Mouse (Mus musculus) CD4-positive naive resting alpha-beta T cell, adult 57 days (primary cell): ENCODE results near the gene Bicral. TPM values are rescaled to one million over a fixed set of nuclear protein-coding genes. Genes with fewer than 3 reads are reported as not detected.

Experiments used
- total RNA-seq: library from RNA; stranded (reverse); gene quantifications from one replicate; pipeline ENCODE4 v1.2.4, GENCODE M21; 2023

The Bicral gene
- total RNA-seq = 60.7 TPM

DNA sequence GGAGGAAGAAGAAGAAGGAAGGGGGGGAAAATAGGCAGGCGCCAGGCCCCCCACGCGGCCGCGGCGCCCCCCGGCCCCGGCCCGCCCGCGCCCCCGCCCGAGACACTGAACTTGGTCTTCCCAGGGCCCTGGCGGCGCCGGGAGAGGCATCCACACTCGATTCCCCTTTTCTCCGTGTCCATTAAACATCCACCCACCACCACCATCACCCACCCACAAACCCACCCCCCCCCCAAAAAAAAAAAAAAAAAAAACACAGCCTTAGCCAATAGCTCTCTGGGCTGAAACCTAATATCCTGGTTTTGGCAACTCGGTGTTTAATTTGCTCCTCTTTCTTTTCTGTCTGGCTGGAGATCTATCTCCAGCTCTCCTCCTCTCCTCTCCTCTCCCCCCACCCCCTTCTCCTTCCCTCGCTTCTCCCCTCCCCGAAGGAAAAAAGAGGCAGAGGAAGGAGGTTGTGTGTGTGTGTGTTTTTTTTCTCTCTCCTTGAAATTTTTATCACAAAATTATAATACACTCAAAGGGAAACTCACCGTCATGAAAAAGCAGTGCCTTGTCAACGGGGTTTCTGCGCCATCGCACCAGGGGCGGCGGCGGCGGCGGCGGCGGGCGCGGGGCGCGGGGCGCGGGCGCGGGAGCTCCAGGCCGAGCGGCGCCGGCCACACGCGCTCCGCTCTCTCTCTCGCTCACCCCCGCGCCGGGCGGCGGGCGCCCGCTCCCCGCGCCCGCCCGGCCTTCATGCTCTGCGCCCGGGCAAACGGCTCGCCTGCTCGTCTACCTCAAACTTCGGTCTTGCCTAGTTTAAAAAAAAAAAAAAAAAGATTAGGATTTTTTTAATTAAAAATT is at the start of gene Bicral:
TSS of gene Bicral (minus strand) at position 580 of the 846 bp plus-strand sequence.

DNA sequence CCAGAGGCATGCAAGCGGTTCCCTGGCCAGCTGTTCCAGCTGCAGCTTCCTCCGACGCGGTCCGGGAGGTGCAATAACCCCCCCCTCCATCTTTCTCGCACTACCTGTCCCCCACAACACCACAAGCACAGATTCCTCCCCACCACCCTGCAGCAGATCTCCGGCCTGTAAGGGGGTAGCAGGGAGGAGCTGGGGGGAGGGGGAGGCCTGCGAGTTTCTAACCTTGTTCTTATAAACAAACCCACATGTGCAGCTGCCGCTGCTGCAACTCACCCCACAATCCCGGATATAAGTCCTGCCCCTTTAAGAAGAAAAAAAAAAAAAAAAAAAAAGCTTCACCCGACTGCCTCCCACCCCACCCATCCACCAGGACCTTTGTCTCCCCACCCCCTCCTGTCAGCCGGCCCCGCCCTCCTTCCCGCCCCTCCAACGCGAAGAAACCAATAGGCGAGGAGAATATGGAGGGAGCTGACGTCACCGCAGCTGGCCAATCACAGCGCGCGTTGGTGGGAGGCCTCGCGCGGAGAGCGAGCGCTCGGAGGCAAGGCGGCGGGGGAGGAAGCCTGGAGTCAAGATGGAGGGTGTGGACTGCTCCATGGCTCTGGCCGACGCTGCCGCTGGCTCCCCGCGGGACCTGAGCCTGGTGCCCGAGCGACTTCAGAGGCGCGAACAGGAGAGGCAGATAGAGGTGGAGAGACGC is 32.0 kb upstream of the Bicral start, which contains the start of gene Tbcc:
TSS of gene Tbcc (plus strand) at position 569 of the 700 bp plus-strand sequence.

DNA sequence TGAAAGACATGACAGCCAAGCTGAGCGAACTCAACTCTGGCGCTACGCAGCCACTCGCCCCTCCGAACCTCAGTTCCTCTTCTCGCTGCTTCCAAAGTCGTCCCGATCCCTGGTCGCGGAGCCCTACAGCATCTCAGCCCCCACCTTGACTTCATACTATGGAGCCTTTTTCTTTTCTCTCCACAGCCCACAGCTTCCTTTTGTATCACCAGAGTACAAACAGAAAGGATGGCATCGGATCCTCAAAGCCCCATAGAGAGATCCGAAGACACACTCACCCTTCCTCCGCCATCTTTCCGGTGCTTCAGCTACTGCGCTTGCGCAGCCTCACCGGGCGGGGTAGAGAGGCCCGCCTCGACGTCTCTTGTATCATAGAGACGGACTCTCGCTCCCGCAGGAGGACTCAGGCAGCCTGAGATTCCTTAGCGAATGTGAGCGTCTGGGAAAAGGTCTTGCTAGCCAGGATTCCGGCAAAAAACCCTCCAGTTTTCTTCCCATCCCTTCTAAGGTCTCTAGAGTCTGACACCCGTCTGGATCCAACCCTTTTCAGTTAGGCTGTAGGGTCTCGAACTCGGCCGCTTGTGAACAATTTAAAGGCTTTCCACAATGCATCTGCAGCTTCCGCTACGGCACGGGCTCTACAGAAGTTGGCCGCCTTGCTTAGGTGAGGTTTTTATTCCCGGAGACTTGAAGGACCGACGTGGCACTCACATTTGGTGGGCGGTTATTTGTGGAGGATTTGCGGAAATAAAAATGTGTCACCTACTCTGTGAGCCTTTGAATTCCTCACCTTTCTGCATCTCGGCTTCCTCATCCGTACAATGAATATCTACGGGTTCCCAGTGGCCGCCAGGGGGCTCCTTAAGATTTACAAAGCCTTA is 75.7 kb downstream of the Bicral start, which contains the start of gene Rpl7l1:
TSS of gene Rpl7l1 (minus strand) at position 332 of the 881 bp plus-strand sequence.

DNA sequence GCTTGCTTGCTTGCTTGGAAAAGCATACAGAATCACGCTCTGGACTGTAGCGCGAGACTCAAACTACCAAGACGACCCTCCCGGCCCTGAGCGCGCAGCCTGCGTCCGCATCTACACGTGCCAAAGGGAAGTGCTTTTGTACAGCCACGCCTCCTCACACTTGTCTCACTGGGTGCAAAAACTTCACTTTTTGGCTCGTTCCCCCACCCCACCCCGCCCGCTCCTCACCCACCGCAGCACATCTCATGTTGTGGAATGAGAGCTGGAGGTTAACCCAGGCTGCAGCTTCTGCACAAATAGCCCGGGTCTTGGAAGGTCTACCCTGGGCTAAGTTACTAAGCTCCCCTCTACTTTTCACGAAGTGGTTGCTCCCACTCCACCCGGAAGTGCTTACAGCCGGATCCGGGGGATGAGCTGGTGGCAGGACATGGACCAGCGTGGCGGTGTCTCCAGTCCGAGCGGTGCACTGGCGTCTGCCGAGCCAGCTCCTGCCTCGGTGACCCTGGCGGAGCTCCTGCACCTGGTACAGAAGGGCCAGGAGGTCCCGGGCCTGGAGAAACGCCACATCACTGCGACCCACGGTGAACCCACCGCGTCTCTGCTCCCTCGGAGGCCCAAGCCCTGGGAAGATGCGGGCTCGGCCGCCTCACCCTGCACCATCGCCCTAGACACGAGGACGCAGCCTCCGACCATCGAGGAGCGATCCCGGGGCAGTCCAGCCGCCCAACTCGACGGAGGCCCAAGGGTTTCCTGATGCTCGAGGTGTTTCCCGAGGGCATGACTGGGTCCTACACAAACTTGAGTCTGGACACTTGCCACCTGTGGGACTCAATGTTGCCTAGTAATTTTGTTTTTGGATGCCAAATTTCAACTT is 85.6 kb downstream of the Bicral start, which contains the start of gene 2310039H08Rik:
TSS of gene 2310039H08Rik (plus strand) at position 232 of the 874 bp plus-strand sequence.

DNA sequence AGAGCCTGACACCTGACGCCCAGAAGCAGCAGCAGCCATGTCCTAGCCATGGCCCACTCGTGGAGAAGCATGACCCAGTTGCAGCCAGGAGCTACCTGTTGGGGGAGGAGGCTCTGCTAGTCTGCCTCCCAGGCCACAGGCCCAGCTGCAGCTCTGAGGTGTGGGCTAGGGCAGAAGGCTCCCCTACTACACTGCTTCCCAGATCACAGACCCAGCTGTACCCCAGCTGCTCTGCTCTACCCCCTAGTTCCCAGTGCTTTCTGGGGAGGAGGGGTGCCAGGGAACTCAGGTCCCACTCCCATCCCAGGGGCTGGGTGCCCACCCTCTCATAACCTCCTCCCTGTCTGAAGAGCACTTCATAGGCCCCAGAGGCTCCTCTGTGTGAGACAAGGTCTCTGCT is 94.7 kb downstream of the Bicral start, which contains the start of gene Ptcra:
TSS of gene Ptcra (minus strand) at position 169 of the 400 bp plus-strand sequence.

DNA sequence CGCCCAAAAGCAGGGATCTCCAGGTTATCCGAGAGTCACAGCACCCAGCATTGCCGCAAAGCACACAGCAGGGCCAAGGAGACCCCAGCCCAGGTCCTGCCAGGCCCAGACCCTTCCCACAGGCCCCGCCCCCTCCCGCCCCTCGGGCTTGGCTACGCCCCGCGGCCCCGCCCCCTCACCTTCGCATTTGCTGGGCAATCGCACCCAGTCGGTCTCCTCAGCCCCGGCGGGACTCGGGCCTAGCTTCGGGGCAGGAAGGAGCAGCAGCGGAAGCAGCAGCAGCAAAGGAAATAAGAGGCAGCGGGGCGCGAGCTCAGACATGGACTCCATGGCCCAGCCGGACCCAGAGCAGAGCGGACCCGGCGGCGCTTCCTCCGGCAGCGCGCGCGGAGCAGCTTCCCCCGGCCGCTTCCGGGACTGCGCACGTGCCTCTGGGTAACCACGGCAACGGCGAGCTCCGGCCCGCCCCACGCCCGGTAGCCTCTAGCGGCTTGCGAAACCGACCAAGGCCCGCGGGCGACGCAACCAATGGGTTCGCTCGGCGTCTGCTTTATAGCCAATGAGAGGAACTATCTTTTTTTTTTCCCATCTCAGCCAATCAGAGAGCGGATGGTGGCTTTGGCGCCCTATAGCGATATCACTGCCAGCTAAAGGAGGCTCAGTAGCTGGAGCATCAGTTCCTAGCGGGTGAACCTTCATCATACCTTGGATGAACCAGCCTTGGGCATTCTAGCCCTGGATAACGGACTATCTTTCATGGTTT is 106.3 kb downstream of the Bicral start, which contains the start of gene Cnpy3:
TSS of gene Cnpy3 (minus strand) at position 421 of the 763 bp plus-strand sequence.

Other genes starting within 250 kb of the Bicral start
- gene Ptk7, start 229.0 kb downstream of the Bicral start, total RNA-seq = 0.21 TPM
- 14.8 TPM for gene Klc4, start 212.5 kb downstream of the Bicral start, total RNA-seq
- 32.0 TPM for gene Mrpl2, start 212.3 kb downstream of the Bicral start, total RNA-seq
- 5.6 TPM for gene Cul7, start 208.1 kb downstream of the Bicral start, total RNA-seq
- 29.7 TPM for gene Rrp36, start 184.1 kb downstream of the Bicral start, total RNA-seq
- gene Mea1, start 179.7 kb downstream of the Bicral start, total RNA-seq = 49.4 TPM
- gene Klhdc3, start 177.6 kb downstream of the Bicral start, total RNA-seq = 50.4 TPM
- 42.6 TPM for gene Ppp2r5d, start 153.4 kb downstream of the Bicral start, total RNA-seq
- gene Pex6, start 147.0 kb downstream of the Bicral start, total RNA-seq = 29.0 TPM
- gene Gnmt, start 129.3 kb downstream of the Bicral start, total RNA-seq = 2.0 TPM
- 52.2 TPM for gene Cnpy3, start 106.3 kb downstream of the Bicral start, total RNA-seq
- gene Ptcra, start 94.8 kb downstream of the Bicral start, total RNA-seq = 0.77 TPM
- gene 2310039H08Rik, start 85.8 kb downstream of the Bicral start, total RNA-seq = 16.3 TPM
- gene Rpl7l1, start 75.8 kb downstream of the Bicral start, total RNA-seq = 63.5 TPM
- gene Tbcc, start 32.2 kb upstream of the Bicral start, total RNA-seq = 17.5 TPM
- not detected for gene Prph2, start 52.0 kb upstream of the Bicral start, total RNA-seq
- gene Ubr2, start 152.1 kb upstream of the Bicral start, total RNA-seq = 105 TPM